Mouse (Mus musculus): ENCODE measurements around the gene Aqp3.
"Not testable (repeated sequence)": the region's sequence is repeated elsewhere in the genome, so short reads cannot be mapped to it uniquely, and the experiment has no call there.

Gene Aqp3

DNA sequence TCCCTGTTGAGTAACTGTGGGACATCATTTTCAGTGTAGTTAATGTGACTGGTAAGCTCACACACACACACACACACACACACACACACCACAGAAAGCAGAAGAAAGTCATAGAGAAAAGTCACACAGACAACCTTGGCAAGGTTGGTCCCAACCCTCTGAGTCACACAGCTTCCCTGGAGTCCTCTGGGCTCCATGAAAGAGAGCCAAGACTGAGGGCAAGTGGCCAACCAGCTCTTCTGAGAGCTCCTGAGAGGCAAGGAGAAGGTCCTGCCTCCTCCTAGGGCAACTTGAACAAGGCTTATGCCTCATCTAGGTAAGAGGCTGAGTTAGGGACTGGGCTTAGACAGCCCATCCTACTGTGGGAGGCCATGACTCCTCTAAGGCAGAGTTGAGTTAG is 4.9 kb upstream of the Aqp3 start:
- DNase-seq (ENCODE audit: extremely low spot score), result no peak

DNA sequence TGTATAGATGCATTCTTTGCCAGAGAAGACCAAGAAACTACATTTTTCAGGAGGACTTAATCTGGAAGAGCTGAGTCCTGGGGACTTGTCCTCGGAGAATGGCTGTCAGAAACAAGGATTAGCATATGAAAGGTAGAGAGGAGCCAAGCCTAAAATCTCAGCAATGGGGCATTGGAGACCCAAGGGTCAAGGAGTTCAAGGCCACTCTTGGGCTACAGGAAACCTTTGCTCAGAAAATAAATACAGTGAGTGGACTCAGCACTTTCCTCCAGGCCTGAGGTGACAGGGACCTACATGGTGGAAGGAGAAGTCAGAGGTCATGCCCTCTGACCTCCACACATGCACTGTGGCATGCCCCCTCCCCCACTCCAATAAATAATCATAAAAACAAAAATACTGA is 3.0 kb upstream of the Aqp3 start:
- DNase-seq (ENCODE audit: extremely low spot score), result no peak

DNA sequence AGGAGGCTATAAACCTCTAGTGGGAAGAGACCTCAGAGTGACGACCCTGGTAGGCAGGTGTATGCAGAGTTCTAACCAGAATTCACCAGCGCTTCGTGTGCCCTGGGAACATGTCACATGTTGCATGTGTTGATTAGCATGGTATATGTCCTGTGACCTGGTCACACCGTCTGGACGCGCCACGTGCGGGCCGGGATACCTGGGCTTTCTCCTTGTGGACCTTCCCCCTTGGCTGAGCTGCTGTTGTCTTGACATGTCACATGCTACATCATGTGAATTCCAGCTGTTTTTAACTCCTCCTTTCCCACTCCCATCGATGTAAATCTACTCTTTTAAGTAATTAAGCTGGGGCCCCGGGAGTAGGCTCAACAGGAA is 581 bp upstream of the Aqp3 start:
- DNase-seq (ENCODE audit: extremely low spot score), result peak; percentile 19

DNA sequence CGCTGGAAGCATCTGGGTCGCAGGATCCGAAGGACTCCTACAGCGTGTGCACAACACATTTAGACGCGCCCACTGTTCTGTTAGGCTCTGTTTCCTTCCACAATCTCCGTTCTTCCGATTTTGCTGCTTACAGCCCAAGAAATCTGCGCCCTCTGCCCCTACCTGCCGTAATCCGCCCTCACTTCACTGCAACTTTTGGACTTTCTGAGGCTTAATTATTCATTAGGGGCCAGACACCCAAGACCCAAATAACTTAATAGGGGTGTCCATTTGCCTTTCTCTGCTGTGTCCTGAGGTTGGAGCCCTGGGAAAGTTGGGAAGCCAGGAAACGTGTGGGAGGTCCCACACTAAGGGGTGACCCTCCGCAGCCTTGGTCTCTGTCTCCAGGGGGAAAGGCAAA is 602 bp downstream of the Aqp3 start:
- DNase-seq (ENCODE audit: extremely low spot score), result no peak

DNA sequence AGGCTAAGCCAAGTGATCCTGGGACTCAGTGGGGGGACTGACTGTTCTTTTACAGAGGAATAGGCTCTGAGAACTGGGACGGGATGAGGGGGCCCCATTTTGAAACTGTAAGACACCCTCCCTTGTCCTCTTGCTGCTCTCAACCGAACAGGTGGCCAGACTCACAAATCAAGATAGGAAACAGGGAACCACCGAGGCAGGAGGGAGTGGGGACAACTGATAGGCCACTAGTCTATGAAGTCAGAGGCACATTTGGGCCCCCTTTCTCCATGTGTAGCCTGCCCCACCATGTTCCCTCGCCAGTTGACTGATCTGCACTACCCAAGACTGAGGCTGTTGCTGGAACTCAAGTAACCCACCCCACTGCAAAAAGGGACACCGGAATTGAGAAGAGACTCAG is 1.2 kb downstream of the Aqp3 start:
- DNase-seq (ENCODE audit: extremely low spot score), result no peak

DNA sequence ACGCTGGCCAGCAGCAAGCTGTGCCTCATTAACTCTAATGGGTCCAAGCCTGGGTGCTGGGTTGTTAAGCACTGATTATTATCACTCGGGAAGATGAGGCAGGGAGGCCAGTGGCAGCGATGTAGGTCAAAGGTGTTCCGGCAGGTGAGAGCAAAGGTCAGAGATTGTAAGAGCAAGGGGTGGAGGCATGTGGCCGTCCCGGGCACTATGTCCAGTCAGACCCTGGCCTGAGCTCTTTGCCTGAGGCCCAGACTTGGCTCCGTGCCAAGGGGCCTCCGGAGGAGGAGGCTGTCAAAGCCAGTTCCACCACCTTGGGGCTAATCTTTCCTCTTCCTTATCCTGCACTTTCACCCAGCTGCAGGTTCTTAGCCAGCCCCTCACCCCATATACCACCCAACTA is 1.8 kb downstream of the Aqp3 start:
- no peak for DNase-seq (ENCODE audit: extremely low spot score)

DNA sequence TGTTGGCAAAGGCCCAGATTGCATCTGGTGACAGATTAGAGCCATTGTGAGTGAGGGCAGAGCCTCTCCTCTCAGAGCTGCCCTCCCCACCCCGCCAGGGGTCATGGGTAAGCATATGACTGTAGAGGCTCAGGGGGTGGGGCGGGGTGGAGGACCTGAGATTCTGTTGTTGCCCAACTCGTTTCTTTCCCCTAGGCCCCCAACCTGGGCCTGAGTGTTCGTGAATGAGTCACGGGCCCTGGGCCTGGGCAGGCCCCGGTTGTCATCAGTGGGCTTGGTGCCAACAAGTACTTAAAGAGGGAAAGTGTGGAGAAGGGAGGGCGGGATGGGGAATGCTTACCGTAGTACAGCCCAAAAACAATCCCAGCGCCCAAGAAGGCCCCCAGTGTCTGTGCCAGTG is 3.6 kb downstream of the Aqp3 start:
- DNase-seq (ENCODE audit: extremely low spot score), result no peak

DNA sequence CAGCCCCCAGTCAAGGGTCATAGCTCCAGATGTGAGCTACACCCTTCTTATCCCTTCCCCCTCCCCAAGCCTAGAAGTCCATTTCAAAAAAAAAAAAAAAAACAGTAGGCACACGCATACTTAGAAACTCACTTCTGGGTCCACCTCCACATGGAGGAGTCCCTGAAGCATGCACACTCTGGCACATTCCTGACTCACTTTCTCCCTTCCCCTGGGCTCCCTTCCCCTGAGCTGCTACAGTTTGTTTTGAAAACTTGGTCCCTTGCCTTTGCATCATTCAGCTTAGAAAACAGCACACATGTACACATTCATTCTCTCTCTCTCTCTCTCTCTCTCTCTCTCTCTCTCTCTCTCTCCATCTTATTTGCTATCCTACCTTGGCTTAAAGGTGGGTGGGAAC is 5.0 kb downstream of the Aqp3 start:
- no peak for DNase-seq (ENCODE audit: extremely low spot score)

DNA sequence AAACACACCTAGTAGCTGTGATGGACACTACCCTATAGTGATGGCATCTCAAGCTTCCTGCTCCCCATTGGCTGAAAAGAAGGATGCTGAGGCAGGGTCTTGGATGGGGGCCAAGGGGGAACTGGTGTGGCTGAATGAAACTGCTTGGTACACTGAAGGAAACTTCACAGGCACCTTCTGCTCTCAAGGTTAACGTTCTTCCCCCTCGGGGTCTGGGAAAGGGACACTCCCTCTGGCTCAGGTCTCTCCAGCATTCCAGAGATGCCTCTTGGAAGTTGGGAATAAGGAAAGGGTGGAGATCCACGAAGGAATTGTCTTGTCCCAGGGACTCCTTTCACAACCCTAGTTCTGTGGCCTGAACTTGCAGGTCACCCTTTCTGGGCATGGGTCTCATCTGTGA is 6.6 kb downstream of the Aqp3 start:
- no peak for DNase-seq (ENCODE audit: extremely low spot score)

DNA sequence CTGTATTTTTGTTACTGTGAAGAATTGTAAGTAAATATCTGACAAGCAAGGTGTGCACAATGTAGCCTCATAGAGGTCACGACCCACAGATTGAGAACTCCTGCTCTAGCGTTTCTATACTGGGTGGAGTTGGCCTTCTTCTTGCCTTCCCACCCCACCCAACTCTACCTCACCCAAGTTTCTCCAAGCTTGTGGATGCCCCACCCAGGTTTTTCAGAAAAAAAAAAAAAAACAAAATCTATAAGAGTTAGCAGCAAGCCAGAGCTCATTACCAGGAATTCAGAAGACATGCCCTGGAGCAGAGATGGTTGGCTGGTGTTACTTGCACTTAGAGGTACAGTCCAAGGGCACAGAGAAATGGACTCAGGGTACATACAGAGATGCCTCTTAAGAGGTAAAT is 8.3 kb downstream of the Aqp3 start:
- DNase-seq (ENCODE audit: extremely low spot score), result no peak

DNA sequence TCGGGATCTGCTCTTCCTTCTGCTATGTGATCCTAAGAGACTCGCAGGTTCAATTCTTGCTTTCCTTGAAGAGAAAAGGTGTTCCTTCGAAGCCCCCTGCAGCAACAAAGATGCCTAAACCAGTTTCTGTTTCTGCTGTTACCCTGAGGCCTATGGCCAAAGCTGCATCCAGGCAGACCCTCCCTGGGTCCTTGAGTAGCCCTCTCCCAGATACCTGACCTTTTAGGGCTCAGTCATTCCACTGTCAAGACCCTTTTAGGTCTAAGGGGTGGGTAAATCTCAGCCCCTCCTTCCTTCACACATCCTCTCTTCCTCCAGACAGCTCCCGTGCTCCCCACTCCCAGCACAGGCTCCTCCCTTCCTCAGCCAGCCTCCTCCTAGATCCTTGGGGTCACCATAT is 8.8 kb downstream of the Aqp3 start:
- DNase-seq (ENCODE audit: extremely low spot score), result no peak

DNA sequence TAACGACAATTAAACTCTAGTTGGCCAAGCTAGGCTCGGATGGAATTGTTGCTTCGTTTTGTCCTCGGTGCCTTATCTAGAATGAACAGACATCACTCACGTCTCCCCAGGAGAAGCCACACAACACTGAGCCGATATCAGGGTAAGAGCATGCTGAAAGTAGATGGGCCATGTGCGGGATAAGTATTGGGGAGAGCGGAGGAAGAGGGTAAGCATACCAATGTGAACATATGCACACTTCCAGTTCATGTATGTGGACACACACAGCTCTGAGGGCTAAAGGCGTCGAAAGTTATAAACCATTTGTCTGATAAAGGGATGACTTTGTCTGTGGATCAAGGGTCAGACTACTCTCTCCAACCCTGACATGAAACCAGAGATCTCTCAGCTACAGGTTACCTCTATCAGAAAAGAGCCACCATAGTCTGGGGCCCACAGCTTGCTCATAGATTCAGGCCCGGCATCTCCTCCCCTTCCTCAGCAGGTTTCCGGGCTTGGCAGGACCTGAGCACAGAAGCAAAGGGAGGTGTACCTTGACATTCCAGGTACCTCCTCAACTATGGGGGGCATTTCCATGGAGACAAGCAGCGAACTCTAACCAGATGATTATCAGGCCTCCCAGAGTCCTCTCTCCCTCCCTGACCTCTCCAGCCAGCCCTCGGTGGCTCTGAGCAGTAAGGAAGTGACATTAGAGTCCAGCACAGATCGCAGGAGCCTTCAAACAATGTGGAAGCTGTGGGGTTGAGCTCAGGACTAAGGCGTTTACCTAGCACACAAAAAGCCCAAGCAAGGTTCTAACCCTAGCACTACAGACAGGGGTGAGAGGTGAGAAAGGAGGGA is 10.3 kb downstream of the Aqp3 start:
- no peak for DNase-seq (ENCODE audit: extremely low spot score)

DNA sequence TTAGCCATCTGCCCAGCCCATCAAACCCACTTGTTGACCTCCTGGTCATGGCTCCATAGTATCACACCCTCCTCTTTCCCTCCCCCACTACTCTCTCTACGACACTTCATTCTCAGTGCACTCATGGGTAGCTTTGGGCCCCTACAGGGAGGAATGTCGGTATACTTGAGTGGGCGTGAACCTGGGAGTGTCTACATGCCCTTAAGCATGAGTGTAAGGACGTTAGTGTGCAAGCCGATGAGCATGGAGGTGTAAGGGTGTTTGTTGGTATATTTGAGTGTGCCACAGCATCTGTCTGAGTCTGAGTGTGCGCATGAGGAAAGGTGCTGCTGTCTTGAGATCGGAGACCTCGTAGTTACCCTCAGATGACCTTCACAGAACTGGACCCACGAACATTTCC is 11.0 kb downstream of the Aqp3 start:
- DNase-seq (ENCODE audit: extremely low spot score), result no peak

DNA sequence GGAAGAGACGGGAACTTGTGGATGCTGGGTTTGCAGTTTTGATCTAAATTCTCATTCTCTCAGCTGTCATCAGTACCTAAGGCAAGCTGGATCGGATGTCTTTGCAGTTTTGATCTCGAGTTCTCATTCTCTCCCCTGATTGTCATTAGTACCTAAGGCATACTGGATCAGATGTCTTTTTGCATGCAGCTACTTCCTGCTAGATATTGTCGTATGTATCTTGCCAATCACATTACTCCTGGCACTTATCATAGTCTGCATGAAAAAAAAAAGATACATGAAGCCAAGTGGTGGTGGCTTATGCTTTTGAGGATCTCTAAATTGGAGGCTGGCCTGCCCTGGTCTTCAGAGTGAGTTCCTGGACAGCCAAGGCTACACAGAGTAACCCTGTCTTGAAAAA is 13.2 kb downstream of the Aqp3 start:
- no peak for DNase-seq (ENCODE audit: extremely low spot score)

DNA sequence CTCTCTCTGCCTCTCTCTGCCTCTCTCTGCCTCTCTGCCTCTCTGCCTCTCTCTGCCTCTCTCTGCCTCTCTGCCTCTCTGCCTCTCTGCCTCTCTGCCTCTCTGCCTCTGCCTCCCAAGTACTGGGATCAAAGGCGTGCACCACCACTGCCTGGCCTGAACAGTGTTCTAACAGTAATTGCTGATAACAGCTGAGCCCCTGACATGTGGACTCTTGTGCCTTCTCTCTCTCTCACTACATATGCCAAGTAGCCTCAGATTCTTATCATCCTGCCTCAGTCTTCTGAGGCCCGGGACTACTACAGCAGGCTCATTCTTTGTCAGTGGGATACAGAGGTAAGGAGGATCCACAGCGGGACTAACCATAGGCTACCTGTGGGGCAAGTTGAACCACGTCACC is 15.2 kb downstream of the Aqp3 start:
- not testable (repeated sequence) for DNase-seq (ENCODE audit: extremely low spot score)

DNA sequence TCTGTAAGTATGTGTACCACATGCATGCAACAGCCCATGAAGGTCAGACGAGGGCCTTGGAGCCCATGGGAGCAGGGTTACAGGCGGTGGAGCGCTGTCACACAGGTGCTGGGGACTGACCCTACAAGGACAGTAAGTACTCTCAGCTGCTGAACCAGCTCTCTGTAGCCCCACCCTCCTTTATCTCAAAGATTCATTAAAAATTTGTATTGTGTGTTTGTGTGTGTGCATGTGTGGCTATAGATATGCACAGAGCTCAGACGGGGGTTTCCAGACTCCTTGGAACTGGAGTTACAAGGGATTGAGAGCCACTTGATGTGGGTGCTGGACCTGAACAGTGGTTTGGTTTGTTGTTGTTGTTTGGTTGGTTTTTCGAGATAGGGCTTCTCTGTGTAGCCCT is 16.2 kb downstream of the Aqp3 start:
- no peak for DNase-seq (ENCODE audit: extremely low spot score)

DNA sequence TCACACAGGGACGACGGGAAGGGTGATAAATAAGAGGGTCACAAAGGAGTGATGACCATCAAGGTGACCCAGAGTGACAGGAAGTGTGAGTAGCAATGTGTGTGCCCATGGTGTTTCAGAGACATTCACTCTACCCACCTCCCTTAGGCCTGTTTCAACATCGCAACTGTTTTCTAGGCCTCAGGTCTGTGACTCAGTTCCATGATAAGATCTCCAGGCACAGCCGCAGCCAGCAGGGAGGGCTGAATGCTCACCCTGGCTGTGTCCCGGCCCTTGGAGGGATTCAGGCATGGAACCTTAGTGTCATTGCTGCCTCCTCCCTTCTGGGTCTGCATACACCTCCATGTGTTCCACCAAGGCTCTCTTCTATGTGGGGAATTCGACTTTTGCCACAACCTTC is 19.3 kb downstream of the Aqp3 start:
- no peak for DNase-seq (ENCODE audit: extremely low spot score)

DNA sequence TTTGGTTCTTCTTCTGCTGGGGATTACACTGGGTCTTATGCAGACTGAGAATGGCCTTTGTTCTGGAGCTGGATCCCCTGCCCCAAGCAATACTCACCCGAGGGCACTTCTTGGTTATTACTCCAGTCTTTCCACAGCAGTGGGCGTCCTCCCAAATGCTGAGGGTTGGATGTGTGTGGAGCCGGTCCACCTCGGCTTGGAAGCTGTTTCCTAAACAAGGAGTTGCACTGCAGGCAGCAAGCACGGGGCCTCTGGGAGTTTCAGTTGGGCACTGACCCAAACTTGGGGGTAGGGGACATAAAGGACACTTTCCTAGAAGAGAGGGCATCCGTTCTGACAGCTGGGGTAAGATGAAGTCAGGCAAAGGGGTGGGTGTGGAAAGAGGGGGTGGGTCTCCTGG is 23.5 kb downstream of the Aqp3 start:
- DNase-seq (ENCODE audit: extremely low spot score), result no peak

DNA sequence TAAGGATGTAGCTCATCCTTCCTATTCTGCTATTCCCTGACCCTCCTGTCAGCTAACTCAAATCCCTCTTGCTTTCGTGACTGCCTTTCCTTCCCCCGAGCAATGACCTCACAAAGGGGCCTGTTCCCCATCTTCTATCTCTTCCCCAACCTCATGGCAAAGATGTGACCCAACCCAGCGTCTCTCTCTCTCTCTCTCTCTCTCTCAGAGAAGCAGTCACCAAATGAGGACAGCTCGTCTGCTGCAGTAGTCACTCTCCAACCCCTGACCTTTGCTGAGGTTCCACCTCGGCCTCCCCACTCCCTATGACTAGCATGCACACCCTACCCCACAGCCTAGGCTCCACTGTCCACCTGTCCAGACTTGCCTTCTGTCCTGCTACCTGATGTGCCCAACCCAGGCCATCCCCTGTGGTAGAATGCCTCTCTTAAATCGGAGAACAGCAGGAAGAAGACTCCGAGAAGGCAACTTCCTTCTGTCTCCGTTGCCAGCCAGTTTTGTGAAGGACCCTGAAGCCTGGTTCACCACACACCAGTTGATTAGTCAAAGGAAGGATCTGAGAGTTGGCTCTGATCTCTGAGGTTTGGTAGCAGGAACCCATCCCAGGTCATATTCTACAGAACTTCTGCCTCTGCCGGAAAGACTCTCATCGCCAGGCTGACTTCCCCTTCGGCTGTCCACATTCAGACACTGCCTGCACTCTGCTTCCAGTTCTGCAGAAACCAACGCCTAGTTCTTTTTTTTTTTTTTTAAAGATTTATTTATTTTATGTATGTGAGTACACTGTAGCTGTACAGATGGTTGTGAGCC is 24.8 kb downstream of the Aqp3 start:
- no peak for DNase-seq (ENCODE audit: extremely low spot score)

DNA sequence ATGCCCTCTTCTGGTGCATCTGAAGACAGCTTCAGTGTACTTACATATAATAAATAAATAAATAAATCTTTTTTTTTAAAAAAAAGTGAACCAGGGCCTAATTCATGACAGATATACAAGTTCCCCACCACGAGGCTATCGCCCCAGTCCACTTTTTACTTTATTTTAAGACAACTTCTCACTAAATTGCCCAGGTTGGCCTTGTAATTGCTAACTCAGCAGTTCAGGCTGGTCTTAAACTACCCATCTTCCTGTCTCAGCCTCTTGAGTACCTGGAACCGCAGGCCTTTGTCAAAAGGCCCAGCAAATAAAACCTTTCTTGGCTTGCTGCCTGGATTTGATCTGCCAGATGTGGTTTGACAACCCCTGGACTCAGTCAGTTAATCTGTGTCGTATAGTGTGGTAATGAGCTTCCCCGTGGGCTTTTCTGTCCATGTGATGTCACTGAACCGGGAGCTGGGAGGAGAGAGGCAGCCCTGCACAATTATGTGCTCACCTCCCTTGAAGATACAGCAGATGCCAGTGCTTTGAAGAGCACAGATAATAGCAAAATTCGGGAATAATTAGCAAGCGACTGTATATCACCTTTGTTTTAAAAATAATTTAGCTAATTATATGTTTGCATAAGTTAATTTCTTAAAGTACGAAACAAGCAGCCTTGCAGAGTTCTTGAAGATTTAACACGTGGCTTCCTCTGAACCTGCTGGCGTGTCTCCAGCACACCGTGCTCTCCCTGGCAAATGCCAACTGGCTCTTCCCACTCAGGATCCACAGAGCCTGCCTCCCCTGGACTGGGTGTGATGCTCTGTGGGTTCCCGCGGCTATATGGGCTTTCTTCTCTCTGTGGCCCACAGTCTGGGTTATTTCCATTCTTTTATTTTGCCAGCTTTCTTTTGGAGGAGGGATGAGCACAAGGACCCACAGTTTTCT is 26.2 kb downstream of the Aqp3 start:
- DNase-seq (ENCODE audit: extremely low spot score), result no peak

DNA sequence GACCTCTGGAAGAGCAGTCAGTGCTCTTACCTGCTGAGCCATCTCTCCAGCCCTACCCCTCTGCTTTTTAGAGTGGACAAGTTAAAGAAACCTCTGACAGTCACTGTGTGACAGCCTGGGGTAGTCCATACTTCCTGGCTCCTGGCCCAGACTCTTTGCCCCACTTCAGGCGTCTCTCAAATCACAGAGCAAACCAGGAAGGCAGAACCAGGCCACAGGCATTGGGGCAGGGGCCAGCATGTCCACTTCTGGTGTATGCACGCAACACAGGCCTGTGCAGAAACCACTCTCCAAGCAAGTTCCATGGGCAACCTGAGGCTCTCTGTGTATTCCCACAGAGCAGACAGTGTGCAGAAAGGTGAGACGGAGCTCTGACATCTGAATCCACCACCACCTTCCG is 32.8 kb downstream of the Aqp3 start:
- no peak for DNase-seq (ENCODE audit: extremely low spot score)

Measured in embryo, embryonic 9.5 days (tissue).